Mouse (Mus musculus) stomach, postnatal 0 days (tissue): Measurements from ENCODE around the gene Kifc1.

Experiments used
- CTCF ChIP-seq: IDR thresholded peaks from 2 replicates; pipeline ENCODE4 v1.5.1; 2016; ENCODE audit warnings: antibody characterized with exemption, low read depth, mild to moderate bottlenecking, moderate library complexity
- EP300 ChIP-seq: optimal IDR thresholded peaks from 2 replicates; pipeline ENCODE3; 2016; ENCODE audit warnings: antibody characterized with exemption

DNA sequence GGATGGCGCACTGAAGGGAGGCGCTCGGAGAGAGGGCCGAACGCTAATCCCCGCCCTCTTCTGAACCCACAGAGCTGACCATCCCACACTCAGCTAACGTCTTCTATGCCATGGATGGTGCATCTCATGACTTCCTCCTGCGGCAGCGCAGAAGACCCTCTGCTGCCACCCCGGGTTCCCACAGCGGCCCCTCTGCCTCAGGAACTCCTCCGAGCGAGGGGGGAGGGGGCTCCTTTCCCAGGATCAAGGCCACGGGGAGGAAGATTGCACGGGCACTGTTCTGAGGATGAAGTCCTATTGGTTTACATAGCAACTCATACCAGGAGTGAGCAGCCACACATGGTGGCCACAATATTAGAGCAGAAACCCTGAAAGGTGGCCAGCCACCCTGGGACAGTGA is 46.5 kb upstream of the Kifc1 start:
- no peak for TF ChIP-seq CTCF
- TF ChIP-seq EP300 = no peak
